Mouse (Mus musculus): ENCODE measurements at regions not wholly inside any gene's neighbourhood (a gene's known extent, or its start where the extent isn't known, plus 50 kb on each side); places are given as distances from the start of the nearest gene placed in this dataset.

DNA sequence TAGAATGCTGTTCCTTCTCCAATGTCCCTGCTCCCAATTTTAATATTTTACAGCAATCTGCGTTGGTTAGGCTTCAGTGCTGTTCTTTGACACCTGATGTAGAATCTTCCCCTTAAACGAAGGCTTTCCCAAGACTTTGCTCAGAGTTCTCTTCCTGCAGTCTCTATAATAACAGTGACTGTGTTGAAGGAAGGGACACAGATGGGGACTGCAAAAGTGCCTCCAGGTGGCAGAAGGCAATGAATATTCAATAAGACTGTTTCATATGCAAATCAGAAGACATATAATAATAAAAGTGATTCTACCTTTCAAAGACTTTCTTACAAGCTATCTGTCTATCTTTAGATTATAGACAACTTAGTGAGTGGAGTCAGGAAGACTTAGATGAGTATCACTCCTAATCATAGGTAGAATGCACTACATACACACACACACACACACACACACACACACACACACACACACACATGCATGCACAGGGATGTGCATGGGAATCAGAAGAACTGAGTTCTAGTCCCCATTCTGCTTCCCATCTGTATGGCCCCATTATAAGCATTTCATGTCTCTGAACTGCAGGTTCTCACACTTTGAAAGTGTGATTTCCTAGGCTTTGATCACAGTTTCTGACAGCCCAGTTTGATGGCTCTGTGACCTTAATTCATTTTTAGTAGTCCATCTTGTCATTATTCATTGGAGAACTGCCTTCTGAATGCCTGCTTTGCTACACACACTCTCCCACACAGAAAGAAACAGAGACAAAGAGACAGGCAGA is 445.1 kb upstream of the Tenm4 start:
- Histone ChIP-seq H3K27me3 (ENCODE audit: control insufficient read depth, insufficient read depth, low read length) (no peaks in the 10 kb centered on the region), H3K4me1 (ENCODE audit: control insufficient read depth, insufficient read depth, low read length) (no peaks in the 10 kb centered on the region), H3K4me3 (replicated peaks; ENCODE audit: low read length) (no peak overlapping the region), H3K4me2 (replicated peaks; ENCODE audit: low read depth, low read length, severe bottlenecking) (no peak overlapping the region), H3K9me3 (ENCODE audit: control insufficient read depth, low read length) (no peaks in the 10 kb centered on the region), H3K9ac (ENCODE audit: low read depth, low read length, severe bottlenecking) (no peak overlapping the region), H3K27ac (replicated peaks; ENCODE audit: low read depth, low read length) (no peak overlapping the region), H3K36me3 (ENCODE audit: control insufficient read depth, insufficient read depth, low read length) (no peaks in the 10 kb centered on the region)
- TF ChIP-seq POLR2A (IDR thresholded peaks at IDR 0.05; ENCODE audit: borderline replicate concordance, extremely low read depth, insufficient read depth, insufficient read length): no peak
- ATAC-seq (ENCODE audit: low FRiP score, low read depth) (no peak), DNase-seq (ENCODE audit: low spot score) (no peak)
- 72% methylated on average over 2 of the region's 2 CpGs for whole genome bisulfite sequencing

DNA sequence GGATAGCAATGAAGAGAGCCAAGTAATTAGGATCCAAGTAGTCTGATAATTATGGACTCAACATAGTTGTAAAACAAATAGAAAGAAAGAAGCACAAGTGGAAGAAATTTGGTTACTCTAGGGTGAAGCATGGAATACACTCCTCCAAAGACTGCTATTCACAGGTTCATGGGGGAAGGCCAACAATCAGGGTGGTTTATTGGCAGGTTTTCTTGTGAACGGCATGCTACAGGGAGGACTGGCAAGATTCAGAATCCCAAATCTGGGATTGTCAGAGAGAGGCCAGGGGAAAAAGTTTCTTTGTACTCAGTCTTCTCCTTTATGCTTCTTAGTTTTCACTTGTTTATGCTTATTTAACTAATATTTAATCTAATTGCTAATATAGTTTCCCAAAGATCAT is 437.2 kb upstream of the Tenm4 start:
- TF ChIP-seq POLR2A (IDR thresholded peaks at IDR 0.05; ENCODE audit: borderline replicate concordance, extremely low read depth, insufficient read depth, insufficient read length): no peak
- Histone ChIP-seq H3K36me3 (ENCODE audit: control insufficient read depth, insufficient read depth, low read length) (no peaks in the 10 kb centered on the region), H3K27me3 (ENCODE audit: control insufficient read depth, insufficient read depth, low read length) (no peaks in the 10 kb centered on the region), H3K4me3 (replicated peaks; ENCODE audit: low read length) (no peak overlapping the region), H3K9me3 (ENCODE audit: control insufficient read depth, low read length) (no peaks in the 10 kb centered on the region), H3K27ac (replicated peaks; ENCODE audit: low read depth, low read length) (no peak overlapping the region), H3K9ac (ENCODE audit: low read depth, low read length, severe bottlenecking) (no peak overlapping the region), H3K4me1 (ENCODE audit: control insufficient read depth, insufficient read depth, low read length) (no peaks in the 10 kb centered on the region), H3K4me2 (replicated peaks; ENCODE audit: low read depth, low read length, severe bottlenecking) (no peak overlapping the region)
- DNase-seq (ENCODE audit: low spot score) (no peak), ATAC-seq (ENCODE audit: low FRiP score, low read depth) (no peak)
- WGBS: 38% methylated on average over 1 of the region's 1 CpGs

DNA sequence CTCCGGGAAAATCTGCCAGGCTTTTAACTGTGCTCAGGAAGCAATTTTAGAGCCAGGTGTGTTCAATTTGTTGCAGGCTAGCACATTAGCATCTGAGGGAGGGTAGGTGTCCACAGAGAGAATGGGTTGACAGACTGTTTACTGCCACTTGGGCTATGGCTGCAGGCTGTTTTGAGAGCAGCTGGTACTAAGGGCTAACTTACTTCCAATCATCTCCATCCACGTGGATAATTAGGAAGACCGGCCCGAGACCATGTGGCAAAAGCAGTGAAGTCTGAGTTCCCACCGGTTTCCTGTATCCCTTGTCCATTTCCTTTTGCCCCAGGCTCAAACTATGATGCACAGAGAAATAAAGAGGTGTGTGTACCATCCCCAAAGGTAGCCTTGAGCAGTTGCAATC is 436.5 kb upstream of the Tenm4 start:
- Histone ChIP-seq H3K36me3 (ENCODE audit: control insufficient read depth, insufficient read depth, low read length) (no peaks in the 10 kb centered on the region), H3K27ac (replicated peaks; ENCODE audit: low read depth, low read length) (no peak overlapping the region), H3K9me3 (ENCODE audit: control insufficient read depth, low read length) (no peaks in the 10 kb centered on the region), H3K4me1 (ENCODE audit: control insufficient read depth, insufficient read depth, low read length) (no peaks in the 10 kb centered on the region), H3K4me3 (replicated peaks; ENCODE audit: low read length) (no peak overlapping the region), H3K9ac (ENCODE audit: low read depth, low read length, severe bottlenecking) (no peak overlapping the region), H3K27me3 (ENCODE audit: control insufficient read depth, insufficient read depth, low read length) (no peaks in the 10 kb centered on the region), H3K4me2 (replicated peaks; ENCODE audit: low read depth, low read length, severe bottlenecking) (no peak overlapping the region)
- ATAC-seq (ENCODE audit: low FRiP score, low read depth) (no peak), DNase-seq (ENCODE audit: low spot score) (no peak)
- WGBS: 20% methylated on average over 5 of the region's 5 CpGs
- TF ChIP-seq POLR2A (IDR thresholded peaks at IDR 0.05; ENCODE audit: borderline replicate concordance, extremely low read depth, insufficient read depth, insufficient read length): no peak

DNA sequence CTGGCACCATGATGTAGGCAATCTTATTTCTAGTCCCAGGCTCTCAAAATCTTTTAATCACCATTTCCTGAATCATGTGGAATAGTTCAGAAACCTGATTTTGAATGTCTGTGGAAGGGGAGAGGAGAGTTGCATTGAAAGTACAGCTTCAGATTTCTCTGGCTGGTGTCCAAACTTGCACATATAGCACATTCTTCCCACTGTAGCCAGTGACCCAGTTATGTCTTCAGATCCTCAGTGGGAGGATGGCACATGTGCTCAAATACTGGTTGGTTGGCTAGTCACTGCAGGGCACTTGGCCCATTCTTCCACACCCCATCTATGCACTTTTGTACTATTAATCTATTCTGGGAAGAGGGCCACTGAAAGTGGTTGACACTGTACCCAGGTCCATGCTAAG is 434.3 kb upstream of the Tenm4 start:
- H3K36me3 ChIP-seq (ENCODE audit: control insufficient read depth, insufficient read depth, low read length): no peaks in the 10 kb centered on the region
- no peak overlapping the region for H3K9ac ChIP-seq (ENCODE audit: low read depth, low read length, severe bottlenecking)
- H3K27ac ChIP-seq (replicated peaks; ENCODE audit: low read depth, low read length): no peak overlapping the region
- no peaks in the 10 kb centered on the region for H3K4me1 ChIP-seq (ENCODE audit: control insufficient read depth, insufficient read depth, low read length)
- H3K4me3 ChIP-seq (replicated peaks; ENCODE audit: low read length): no peak overlapping the region
- ATAC-seq (ENCODE audit: low FRiP score, low read depth) (no peak), DNase-seq (ENCODE audit: low spot score) (no peak)
- no peak for TF ChIP-seq POLR2A (IDR thresholded peaks at IDR 0.05; ENCODE audit: borderline replicate concordance, extremely low read depth, insufficient read depth, insufficient read length)
- H3K4me2 ChIP-seq (replicated peaks; ENCODE audit: low read depth, low read length, severe bottlenecking): no peak overlapping the region
- H3K27me3 ChIP-seq (ENCODE audit: control insufficient read depth, insufficient read depth, low read length): no peaks in the 10 kb centered on the region
- H3K9me3 ChIP-seq (ENCODE audit: control insufficient read depth, low read length): no peaks in the 10 kb centered on the region

DNA sequence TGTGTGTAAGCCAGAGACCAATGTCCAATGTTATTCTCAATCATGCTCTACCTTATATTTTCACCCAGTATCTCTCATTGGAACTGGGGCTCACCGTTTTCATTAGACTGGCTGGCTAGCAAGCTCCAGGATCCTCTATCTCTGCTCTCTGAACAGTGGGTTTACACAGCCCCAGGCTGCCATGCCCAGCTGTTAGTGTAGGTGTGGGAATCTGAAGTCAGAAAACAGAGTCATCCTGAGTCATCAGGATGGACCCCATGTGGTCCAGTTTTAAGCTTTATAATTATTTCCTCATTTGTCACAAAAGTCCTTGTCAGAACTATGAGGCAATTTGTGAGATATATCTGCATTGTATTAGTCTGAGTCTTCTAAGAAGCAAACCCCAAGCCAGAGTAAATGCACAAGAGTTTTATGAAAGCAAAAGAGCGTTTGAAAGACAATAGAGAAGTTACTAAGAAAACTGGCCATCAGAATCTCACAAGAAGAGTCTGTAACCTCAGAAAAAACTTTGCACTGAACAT is 432.3 kb upstream of the Tenm4 start:
- 83% methylated on average over 2 of the region's 2 CpGs for WGBS
- Histone ChIP-seq H3K36me3 (ENCODE audit: control insufficient read depth, insufficient read depth, low read length) (no peaks in the 10 kb centered on the region), H3K4me2 (replicated peaks; ENCODE audit: low read depth, low read length, severe bottlenecking) (no peak overlapping the region), H3K27ac (replicated peaks; ENCODE audit: low read depth, low read length) (no peak overlapping the region), H3K9ac (ENCODE audit: low read depth, low read length, severe bottlenecking) (no peak overlapping the region), H3K27me3 (ENCODE audit: control insufficient read depth, insufficient read depth, low read length) (no peaks in the 10 kb centered on the region), H3K4me1 (ENCODE audit: control insufficient read depth, insufficient read depth, low read length) (no peaks in the 10 kb centered on the region), H3K4me3 (replicated peaks; ENCODE audit: low read length) (no peak overlapping the region), H3K9me3 (ENCODE audit: control insufficient read depth, low read length) (no peaks in the 10 kb centered on the region)
- DNase-seq (ENCODE audit: low spot score): no peak
- no peak for ATAC-seq (ENCODE audit: low FRiP score, low read depth)
- no peak for TF ChIP-seq POLR2A (IDR thresholded peaks at IDR 0.05; ENCODE audit: borderline replicate concordance, extremely low read depth, insufficient read depth, insufficient read length)
